Mouse (Mus musculus): ENCODE data around the gene Chic2. TPM values are rescaled to one million over a fixed set of nuclear protein-coding genes. Genes with fewer than 3 reads are reported as not detected.
A peak's percentile ranks its signal among the peaks of the same experiment; 100 is the strongest.

Chic2 gene
- total RNA-seq, 2 experiments from 2014 or later = 49.9 to 62.3 TPM

- ATAC-seq (ENCODE audit: poor library complexity, severe bottlenecking) = no peak
Observed at GRCm38 (mm10) chr5:75070132-75070531, 25.6 kb upstream of the Chic2 start.

- ATAC-seq (ENCODE audit: poor library complexity, severe bottlenecking) = peak; percentile 49
Observed at GRCm38 (mm10) chr5:75067125-75067756, 22.7 kb upstream of the Chic2 start.

GRCm38 (mm10) chr5:75066715-75067114, 22.1 kb upstream of the Chic2 start:
- peak; percentile 64 for ATAC-seq (ENCODE audit: poor library complexity, severe bottlenecking)

GRCm38 (mm10) chr5:75063177-75063576, 18.6 kb upstream of the Chic2 start:
- no peak for ATAC-seq (ENCODE audit: poor library complexity, severe bottlenecking)

- ATAC-seq (ENCODE audit: poor library complexity, severe bottlenecking) = peak; percentile 38
Observed at GRCm38 (mm10) chr5:75051109-75051508, 6.5 kb upstream of the Chic2 start.

- no peak for ATAC-seq (ENCODE audit: poor library complexity, severe bottlenecking)
Observed at GRCm38 (mm10) chr5:75046681-75047321, 2.2 kb upstream of the Chic2 start.

- ATAC-seq (ENCODE audit: poor library complexity, severe bottlenecking) = no peak
Observed at GRCm38 (mm10) chr5:75045371-75045770, 797 bp upstream of the Chic2 start.

GRCm38 (mm10) chr5:75043621-75044301, 813 bp downstream of the Chic2 start:
- peak; percentile 46 for ATAC-seq (ENCODE audit: poor library complexity, severe bottlenecking)

GRCm38 (mm10) chr5:75043011-75043445, 1.5 kb downstream of the Chic2 start:
- 0 out of 2 replicates have a peak, but pooled peaks have one; percentile 6 for ATAC-seq (ENCODE audit: poor library complexity, severe bottlenecking)

GRCm38 (mm10) chr5:75039307-75039706, 5.3 kb downstream of the Chic2 start:
- ATAC-seq (ENCODE audit: poor library complexity, severe bottlenecking) = no peak

GRCm38 (mm10) chr5:75035475-75035874, 9.1 kb downstream of the Chic2 start:
- ATAC-seq (ENCODE audit: poor library complexity, severe bottlenecking) = no peak

GRCm38 (mm10) chr5:75014768-75015167, 29.8 kb downstream of the Chic2 start:
- ATAC-seq (ENCODE audit: poor library complexity, severe bottlenecking) = no peak

- ATAC-seq (ENCODE audit: poor library complexity, severe bottlenecking) = no peak
Observed at GRCm38 (mm10) chr5:75012771-75013421, 31.7 kb downstream of the Chic2 start.

GRCm38 (mm10) chr5:75011985-75012738, 32.4 kb downstream of the Chic2 start:
- ATAC-seq (ENCODE audit: poor library complexity, severe bottlenecking) = no peak

- no peak for ATAC-seq (ENCODE audit: poor library complexity, severe bottlenecking)
Observed at GRCm38 (mm10) chr5:75004755-75005154, 39.8 kb downstream of the Chic2 start.

GRCm38 (mm10) chr5:75002109-75002508, 42.5 kb downstream of the Chic2 start:
- no peak for ATAC-seq (ENCODE audit: poor library complexity, severe bottlenecking)

GRCm38 (mm10) chr5:74998716-74999512, 45.7 kb downstream of the Chic2 start:
- ATAC-seq (ENCODE audit: poor library complexity, severe bottlenecking) = no peak

- no peak for ATAC-seq (ENCODE audit: poor library complexity, severe bottlenecking)
Observed at GRCm38 (mm10) chr5:74994947-74995346, 49.6 kb downstream of the Chic2 start.

- ATAC-seq (ENCODE audit: poor library complexity, severe bottlenecking) = no peak
Observed at GRCm38 (mm10) chr5:74984101-74984500, 60.5 kb downstream of the Chic2 start.

GRCm38 (mm10) chr5:74980574-74980973, 64.0 kb downstream of the Chic2 start:
- ATAC-seq (ENCODE audit: poor library complexity, severe bottlenecking) = no peak

All from megakaryocyte, adult 5-6 weeks (primary cell).